Mouse (Mus musculus): Measurements from ENCODE around the gene Atg7. TPM values are rescaled to one million over a fixed set of nuclear protein-coding genes. Genes with fewer than 3 reads are reported as not detected.

Atg7 gene
- total and polyA plus RNA-seq, 2 experiments from 2014 or later, result 16.6 to 17.5 TPM

- no peaks in the 10 kb centered on the region for H3K27me3 ChIP-seq (ENCODE audit: insufficient read depth, low read length)
- WGBS, result 47% methylated on average over 3 of the region's 3 CpGs
- no peak overlapping the region for H3K4me3 ChIP-seq (ENCODE audit: low read length)
- ATAC-seq (no peak), DNase-seq (ENCODE audit: low spot score) (no peak)
- H3K9me3 ChIP-seq (ENCODE audit: low read length), result no peaks in the 10 kb centered on the region
- no peak overlapping the region for H3K9ac ChIP-seq (replicated peaks; ENCODE audit: low read length)
- 0 out of 2 replicates have a peak, but pooled peaks cover 6% of the 10 kb centered on the region for H3K4me1 ChIP-seq (ENCODE audit: insufficient read depth, low read length)
- H3K4me2 ChIP-seq (ENCODE audit: low read depth, low read length), result no peak overlapping the region
- H3K27ac ChIP-seq, result peak overlapping the region; percentile 5; the same call in 1 of the 2 replicates
- no peak for TF ChIP-seq CTCF (IDR thresholded peaks at IDR 0.05; ENCODE audit: low read depth)
- no peaks in the 10 kb centered on the region for H3K36me3 ChIP-seq (ENCODE audit: insufficient read depth, low read length)
Observed at GRCm38 (mm10) chr6:114842131-114842530, 199.2 kb downstream of the Atg7 start.

- H3K4me1 ChIP-seq (ENCODE audit: insufficient read depth, low read length), result 0 out of 2 replicates have a peak, but pooled peaks cover 6% of the 10 kb centered on the region
- no peak for ATAC-seq
- no peaks in the 10 kb centered on the region for H3K9me3 ChIP-seq (ENCODE audit: low read length)
- no peaks in the 10 kb centered on the region for H3K36me3 ChIP-seq (ENCODE audit: insufficient read depth, low read length)
- H3K27me3 ChIP-seq (ENCODE audit: insufficient read depth, low read length), result no peaks in the 10 kb centered on the region
- 96% methylated on average over 2 of the region's 2 CpGs for WGBS
- TF ChIP-seq CTCF (IDR thresholded peaks at IDR 0.05; ENCODE audit: low read depth), result no peak
- no peak overlapping the region for H3K4me3 ChIP-seq (ENCODE audit: low read length)
- no peak for DNase-seq (ENCODE audit: low spot score)
- no peak overlapping the region for H3K27ac ChIP-seq
- no peak overlapping the region for H3K9ac ChIP-seq (replicated peaks; ENCODE audit: low read length)
- no peak overlapping the region for H3K4me2 ChIP-seq (ENCODE audit: low read depth, low read length)
Observed at GRCm38 (mm10) chr6:114842863-114843262, 200.0 kb downstream of the Atg7 start.

- H3K27me3 ChIP-seq (ENCODE audit: insufficient read depth, low read length), result no peaks in the 10 kb centered on the region
- H3K4me1 ChIP-seq (ENCODE audit: insufficient read depth, low read length), result 0 out of 2 replicates have a peak, but pooled peaks cover 6% of the 10 kb centered on the region
- no peak overlapping the region for H3K27ac ChIP-seq
- ATAC-seq (no peak), DNase-seq (ENCODE audit: low spot score) (no peak)
- no peaks in the 10 kb centered on the region for H3K9me3 ChIP-seq (ENCODE audit: low read length)
- no peak overlapping the region for H3K4me3 ChIP-seq (ENCODE audit: low read length)
- H3K36me3 ChIP-seq (ENCODE audit: insufficient read depth, low read length), result no peaks in the 10 kb centered on the region
- H3K4me2 ChIP-seq (ENCODE audit: low read depth, low read length), result no peak overlapping the region
- no peak for TF ChIP-seq CTCF (IDR thresholded peaks at IDR 0.05; ENCODE audit: low read depth)
- 0 out of 2 replicates have a peak overlapping the region, but pooled peaks have one; percentile 7 for H3K9ac ChIP-seq (replicated peaks; ENCODE audit: low read length)
- WGBS, result 18% methylated on average over 4 of the region's 4 CpGs
Observed at GRCm38 (mm10) chr6:114846153-114846772, 203.4 kb downstream of the Atg7 start.

GRCm38 (mm10) chr6:114847582-114848174 is 204.8 kb downstream of the Atg7 start:
- no peak for TF ChIP-seq CTCF (IDR thresholded peaks at IDR 0.05; ENCODE audit: low read depth)
- peaks cover 16% of the 10 kb centered on the region for H3K4me1 ChIP-seq (ENCODE audit: insufficient read depth, low read length)
- H3K27ac ChIP-seq, result no peak overlapping the region
- H3K36me3 ChIP-seq (ENCODE audit: insufficient read depth, low read length), result no peaks in the 10 kb centered on the region
- WGBS, result 83% methylated on average over 12 of the region's 12 CpGs
- no peak for DNase-seq (ENCODE audit: low spot score)
- no peak for ATAC-seq
- no peak overlapping the region for H3K4me3 ChIP-seq (ENCODE audit: low read length)
- no peak overlapping the region for H3K4me2 ChIP-seq (ENCODE audit: low read depth, low read length)
- H3K9ac ChIP-seq (replicated peaks; ENCODE audit: low read length), result no peak overlapping the region
- no peaks in the 10 kb centered on the region for H3K27me3 ChIP-seq (ENCODE audit: insufficient read depth, low read length)
- no peaks in the 10 kb centered on the region for H3K9me3 ChIP-seq (ENCODE audit: low read length)

GRCm38 (mm10) chr6:114848761-114849160 is 205.9 kb downstream of the Atg7 start:
- H3K4me1 ChIP-seq (ENCODE audit: insufficient read depth, low read length), result peaks cover 16% of the 10 kb centered on the region
- no peak overlapping the region for H3K27ac ChIP-seq
- DNase-seq (ENCODE audit: low spot score), result no peak
- TF ChIP-seq CTCF (IDR thresholded peaks at IDR 0.05; ENCODE audit: low read depth), result no peak
- H3K4me3 ChIP-seq (ENCODE audit: low read length), result no peak overlapping the region
- WGBS, result 67% methylated on average over 7 of the region's 7 CpGs
- no peaks in the 10 kb centered on the region for H3K27me3 ChIP-seq (ENCODE audit: insufficient read depth, low read length)
- H3K9me3 ChIP-seq (ENCODE audit: low read length), result no peaks in the 10 kb centered on the region
- no peak for ATAC-seq
- no peaks in the 10 kb centered on the region for H3K36me3 ChIP-seq (ENCODE audit: insufficient read depth, low read length)
- H3K4me2 ChIP-seq (ENCODE audit: low read depth, low read length), result no peak overlapping the region
- H3K9ac ChIP-seq (replicated peaks; ENCODE audit: low read length), result no peak overlapping the region

GRCm38 (mm10) chr6:114849787-114850186 is 206.9 kb downstream of the Atg7 start:
- no peak overlapping the region for H3K4me2 ChIP-seq (ENCODE audit: low read depth, low read length)
- H3K4me1 ChIP-seq (ENCODE audit: insufficient read depth, low read length), result peaks cover 16% of the 10 kb centered on the region
- H3K27ac ChIP-seq, result no peak overlapping the region
- ATAC-seq, result no peak
- no peak overlapping the region for H3K4me3 ChIP-seq (ENCODE audit: low read length)
- DNase-seq (ENCODE audit: low spot score), result no peak
- H3K36me3 ChIP-seq (ENCODE audit: insufficient read depth, low read length), result no peaks in the 10 kb centered on the region
- no peaks in the 10 kb centered on the region for H3K27me3 ChIP-seq (ENCODE audit: insufficient read depth, low read length)
- TF ChIP-seq CTCF (IDR thresholded peaks at IDR 0.05; ENCODE audit: low read depth), result no peak
- H3K9me3 ChIP-seq (ENCODE audit: low read length), result no peaks in the 10 kb centered on the region
- 79% methylated on average over 8 of the region's 8 CpGs for WGBS
- no peak overlapping the region for H3K9ac ChIP-seq (replicated peaks; ENCODE audit: low read length)

- no peaks in the 10 kb centered on the region for H3K36me3 ChIP-seq (ENCODE audit: insufficient read depth, low read length)
- H3K4me3 ChIP-seq (ENCODE audit: low read length), result no peak overlapping the region
- DNase-seq (ENCODE audit: low spot score) (no peak), ATAC-seq (no peak)
- no peaks in the 10 kb centered on the region for H3K9me3 ChIP-seq (ENCODE audit: low read length)
- WGBS, result 28% methylated on average over 7 of the region's 7 CpGs
- H3K9ac ChIP-seq (replicated peaks; ENCODE audit: low read length), result no peak overlapping the region
- H3K27me3 ChIP-seq (ENCODE audit: insufficient read depth, low read length), result no peaks in the 10 kb centered on the region
- H3K4me1 ChIP-seq (ENCODE audit: insufficient read depth, low read length), result peaks cover 11% of the 10 kb centered on the region
- H3K27ac ChIP-seq, result no peak overlapping the region
- H3K4me2 ChIP-seq (ENCODE audit: low read depth, low read length), result no peak overlapping the region
- no peak for TF ChIP-seq CTCF (IDR thresholded peaks at IDR 0.05; ENCODE audit: low read depth)
Observed at GRCm38 (mm10) chr6:114851688-114852087, 208.8 kb downstream of the Atg7 start.

All from hindbrain, postnatal 0 days (tissue).